In the genomic region with DNA sequence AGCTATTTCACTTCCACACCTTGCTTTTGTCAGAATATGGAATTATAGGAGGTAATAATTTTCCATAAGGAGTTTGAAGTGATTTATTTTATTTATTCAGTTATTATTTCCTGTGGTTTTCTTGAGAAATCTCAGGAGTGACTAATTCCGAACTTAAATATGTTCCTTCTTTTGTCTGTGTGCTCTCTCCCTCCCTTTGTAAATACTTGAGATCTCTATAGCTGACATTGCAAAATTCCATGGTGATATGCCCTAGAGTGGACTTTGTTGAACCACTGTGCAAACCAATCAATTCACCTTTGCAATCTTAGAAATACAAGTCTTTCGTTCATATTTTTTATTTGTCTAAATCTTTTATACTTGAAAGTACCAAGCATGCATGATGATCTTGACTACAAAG, we compare ENCODE assay signal across 22 mouse cellular contexts.
DNase-seq lines count a peak whose midpoint lies in the region; ATAC-seq and TF ChIP-seq lines count a peak whose summit lies in the region.
"Had no signal": no experiment of that assay in that cellular context is flagged by ENCODE, and none has a peak within 500 bp of the region (broad histone marks: within the 10 kb centered on the region; RNA-seq: fewer than 3 reads in every experiment).

No protein-coding gene starts in this region.

- intact Hi-C loops in left cerebral cortex, postnatal 14 days (cut with DNase I) = no loop called here

- no peak overlapping the region for H3K9ac ChIP-seq in liver, adult 2 months (ENCODE audit: low read depth, low read length)
- H3K9ac ChIP-seq in liver, embryonic 12.5 days = no peak overlapping the region
- H3K9ac ChIP-seq in stomach, embryonic 16.5 days (ENCODE audit: low read length) = no peak overlapping the region
- H3K9ac ChIP-seq: embryonic facial prominence, embryonic 13.5 days; forebrain, embryonic 13.5 days; forebrain, postnatal 0 days; heart, embryonic 12.5 days; hindbrain, embryonic 15.5 days had no signal

- peak; percentile 65 for DNase-seq in liver, adult 2 months (ENCODE audit: extremely low read depth, low read depth, low spot score)
- DNase-seq in lung, postnatal 25 days (ENCODE audit: low spot score) = peak; percentile 27
- DNase-seq in lung, postnatal 14 days = no peak
- DNase-seq in left cerebral cortex, postnatal 14 days (ENCODE audit: low spot score in 2 of 2) = no peak
- DNase-seq: adrenal gland, adult 2 months; adrenal gland, postnatal 25 days; cerebellum, adult 18-20 months; cerebellum, adult 9-11 months; cerebellum, postnatal 36 days; forebrain, postnatal 0 days; gastrocnemius, adult 2 months; gastrocnemius, postnatal 25 days had no signal

- ATAC-seq in liver, embryonic 12.5 days = no peak
- ATAC-seq in stomach, embryonic 16.5 days (ENCODE audit: insufficient read depth, low FRiP score) = peak; percentile 60; the same call in 1 of the 2 replicates
- no peak for ATAC-seq in erythroblast, adult 5-6 weeks (replicated peaks; ENCODE audit: low FRiP score, poor library complexity, severe bottlenecking)
- ATAC-seq: forebrain, embryonic 13.5 days; forebrain, postnatal 0 days; Patski had no signal

- TF ChIP-seq CTCF in liver, adult 2 months (IDR thresholded peaks at IDR 0.05; ENCODE audit: low read depth, low read length) = no peak

- no peaks in the 10 kb centered on the region for H3K4me1 ChIP-seq in liver, adult 2 months (ENCODE audit: control insufficient read depth, insufficient read depth, low read length)
- H3K4me1 ChIP-seq in liver, embryonic 12.5 days = no peaks in the 10 kb centered on the region
- no peaks in the 10 kb centered on the region for H3K4me1 ChIP-seq in stomach, embryonic 16.5 days (ENCODE audit: control insufficient read depth, insufficient read depth, low read length)
- H3K4me1 ChIP-seq: embryonic facial prominence, embryonic 13.5 days; forebrain, embryonic 13.5 days; hindbrain, embryonic 10.5 days; hindbrain, embryonic 15.5 days had no signal

- no peak overlapping the region for H3K4me3 ChIP-seq in liver, adult 2 months (ENCODE audit: insufficient read depth, low read depth, low read length)
- no peak overlapping the region for H3K4me3 ChIP-seq in liver, embryonic 12.5 days
- no peak overlapping the region for H3K4me3 ChIP-seq in stomach, embryonic 16.5 days (replicated peaks; ENCODE audit: low read length)
- H3K4me3 ChIP-seq: embryonic facial prominence, embryonic 13.5 days; forebrain, embryonic 13.5 days; gastrocnemius, adult 2 months; heart, embryonic 12.5 days; hindbrain, embryonic 10.5 days; hindbrain, embryonic 15.5 days had no signal

- no peaks in the 10 kb centered on the region for H3K27me3 ChIP-seq in liver, adult 2 months (ENCODE audit: control insufficient read depth, insufficient read depth, low read length)
- H3K27me3 ChIP-seq in liver, embryonic 12.5 days (replicated peaks) = no peaks in the 10 kb centered on the region
- H3K27me3 ChIP-seq in stomach, embryonic 16.5 days (ENCODE audit: control insufficient read depth, insufficient read depth, low read length) = no peaks in the 10 kb centered on the region
- H3K27me3 ChIP-seq: CH12.LX; embryonic facial prominence, embryonic 13.5 days; forebrain, embryonic 13.5 days; heart, embryonic 12.5 days; hindbrain, embryonic 15.5 days; Patski had no signal

- H3K27ac ChIP-seq in liver, adult 2 months (replicated peaks; ENCODE audit: insufficient read depth, low read depth, low read length) = no peak overlapping the region
- H3K27ac ChIP-seq in liver, embryonic 12.5 days = no peak overlapping the region
- H3K27ac ChIP-seq in stomach, embryonic 16.5 days (ENCODE audit: low read length) = no peak overlapping the region
- H3K27ac ChIP-seq: embryonic facial prominence, embryonic 13.5 days; forebrain, embryonic 13.5 days; gastrocnemius, adult 2 months; hindbrain, embryonic 10.5 days; hindbrain, embryonic 15.5 days had no signal

- H3K79me2 ChIP-seq in liver, adult 2 months (ENCODE audit: control insufficient read depth, insufficient read depth, low read length) = no peaks in the 10 kb centered on the region

- H3K36me3 ChIP-seq in liver, adult 2 months (ENCODE audit: control insufficient read depth, insufficient read depth, low read length) = no peaks in the 10 kb centered on the region
- H3K36me3 ChIP-seq in liver, embryonic 12.5 days = no peaks in the 10 kb centered on the region
- H3K36me3 ChIP-seq in stomach, embryonic 16.5 days (ENCODE audit: control insufficient read depth, insufficient read depth, low read length) = no peaks in the 10 kb centered on the region
- H3K36me3 ChIP-seq: embryonic facial prominence, embryonic 13.5 days; heart, embryonic 12.5 days; hindbrain, embryonic 10.5 days; hindbrain, embryonic 15.5 days had no signal

- H3K4me2 ChIP-seq in liver, embryonic 12.5 days = no peak overlapping the region
- no peak overlapping the region for H3K4me2 ChIP-seq in stomach, embryonic 16.5 days (ENCODE audit: low read depth, low read length)
- H3K4me2 ChIP-seq: embryonic facial prominence, embryonic 13.5 days; forebrain, embryonic 13.5 days; heart, embryonic 12.5 days; hindbrain, embryonic 15.5 days had no signal

- H3K9me3 ChIP-seq in liver, embryonic 12.5 days (replicated peaks) = no peaks in the 10 kb centered on the region
- no peaks in the 10 kb centered on the region for H3K9me3 ChIP-seq in stomach, embryonic 16.5 days (replicated peaks; ENCODE audit: control insufficient read depth, low read length)
- H3K9me3 ChIP-seq: embryonic facial prominence, embryonic 13.5 days; forebrain, embryonic 13.5 days; heart, embryonic 12.5 days; hindbrain, embryonic 10.5 days; hindbrain, embryonic 15.5 days had no signal

- TF ChIP-seq POLR2A in liver, adult 2 months (IDR thresholded peaks at IDR 0.05; ENCODE audit: extremely low read depth, insufficient read depth, low read length) = no peak

- 19% methylated on average over 2 of the region's 2 CpGs for WGBS in liver, adult 2 months
- 64% methylated on average over 2 of the region's 2 CpGs for WGBS in liver, embryonic 12.5 days (ENCODE audit: insufficient replicate concordance)
- WGBS in stomach, embryonic 16.5 days = 59% methylated on average over 2 of the region's 2 CpGs

Comparison
In these comparisons a context has a peak if more than half of its experiments do, and no peak if none do; other contexts are left out.
1. DNase-seq: peak in liver, adult 2 months (single experiment) and lung, postnatal 25 days (single experiment); none in lung, postnatal 14 days (single experiment) and left cerebral cortex, postnatal 14 days (0 of 2).